Mouse (Mus musculus): ENCODE measurements at regions not wholly inside any gene's neighbourhood (a gene's known extent, or its start where the extent isn't known, plus 50 kb on each side); places are given as distances from the start of the nearest gene placed in this dataset.

- DNase-seq (ENCODE audit: low spot score), result no peak
Observed at GRCm38 (mm10) chr1:156990567-156991494, 51.4 kb upstream of the Ralgps2 start.

- DNase-seq (ENCODE audit: low spot score), result no peak
Observed at GRCm38 (mm10) chr1:156990112-156990511, 50.7 kb upstream of the Ralgps2 start.

- DNase-seq (ENCODE audit: low spot score), result no peak
Observed at GRCm38 (mm10) chr1:156989149-156989785, 49.8 kb upstream of the Ralgps2 start.

Data from adipocyte (in vitro differentiated cells).